Mouse (Mus musculus) ES-Bruce4 (cell line): ENCODE results near the gene Pitpnm2. TPM values are rescaled to one million over a fixed set of nuclear protein-coding genes. Genes with fewer than 3 reads are reported as not detected.

Experiments used
- H3K27ac ChIP-seq: 2 replicates; pipeline ENCODE4 v1.5.1; 2012; ENCODE audit warnings: low read length, inconsistent platforms; ENCODE audit not compliant: insufficient read depth
- H3K27me3 ChIP-seq: 2 replicates; pipeline ENCODE4 v1.6.1; 2012; ENCODE audit warnings: mild to moderate bottlenecking, low read length, inconsistent platforms; ENCODE audit not compliant: control insufficient read depth, poor library complexity, insufficient read depth, severe bottlenecking
- H3K36me3 ChIP-seq: 2 replicates; pipeline ENCODE4 v1.6.1; 2012; ENCODE audit warnings: inconsistent platforms, mild to moderate bottlenecking, low read length, moderate library complexity; ENCODE audit not compliant: control insufficient read depth, poor library complexity, insufficient read depth, severe bottlenecking
- H3K4me1 ChIP-seq: one replicate; pipeline ENCODE4 v1.8.1; 2011; ENCODE audit warnings: low read length; ENCODE audit not compliant: control insufficient read depth, insufficient read depth
- H3K4me3 ChIP-seq: 2 replicates; pipeline ENCODE4 v1.5.1; 2011; ENCODE audit warnings: low read depth, mild to moderate bottlenecking, low read length
- H3K9ac ChIP-seq: 2 replicates; pipeline ENCODE4 v1.6.1; 2012; ENCODE audit warnings: low read depth, mild to moderate bottlenecking, inconsistent platforms; ENCODE audit not compliant: poor library complexity, severe bottlenecking
- H3K9me3 ChIP-seq: replicated peaks from 2 replicates; pipeline ENCODE4 v1.6.1; 2012; ENCODE audit warnings: mild to moderate bottlenecking, low read length, inconsistent platforms; ENCODE audit not compliant: control insufficient read depth, poor library complexity, insufficient read depth, severe bottlenecking
- CTCF ChIP-seq: IDR thresholded peaks from one replicate; pipeline ENCODE4 v1.8.1; 2011; ENCODE audit warnings: low read depth, low read length
- EP300 ChIP-seq: IDR thresholded peaks from 2 replicates; pipeline ENCODE4 v1.6.1; 2011; ENCODE audit warnings: low read depth, low read length; ENCODE audit not compliant: insufficient read depth
- POLR2A ChIP-seq: IDR thresholded peaks from one replicate; pipeline ENCODE4 v1.8.1; 2011; ENCODE audit warnings: low read length; ENCODE audit not compliant: insufficient read depth
- polyA plus RNA-seq: library from polyadenylated mRNA; stranded (reverse); fragments of >200 nt; gene quantifications from 2 replicates; pipeline ENCODE4 v1.2.4, GENCODE M21; 2011; ENCODE audit warnings: low read depth; ENCODE audit not compliant: missing spikeins, insufficient read depth, insufficient read length

The Pitpnm2 gene
- polyA plus RNA-seq, 1 experiment: 13.1 TPM

DNA sequence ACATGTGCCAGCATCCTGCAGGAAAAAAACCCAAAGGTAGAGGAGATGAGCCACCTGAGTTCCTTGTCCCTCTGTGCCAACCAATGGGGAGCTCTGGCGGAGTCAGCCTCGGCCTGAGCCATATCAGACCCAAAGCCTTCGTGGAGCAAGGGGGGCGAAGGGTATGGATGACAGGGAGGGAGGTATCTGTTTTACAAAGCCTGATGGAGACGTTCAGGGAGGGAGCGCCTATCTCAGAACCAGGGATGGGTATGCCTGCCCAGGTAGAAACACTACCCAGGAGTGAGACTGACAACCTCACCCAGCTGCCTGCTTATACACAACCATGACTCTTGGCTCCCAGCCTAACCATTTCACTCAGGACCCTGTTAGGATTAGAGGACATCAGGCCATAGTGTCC is 33.2 kb downstream of the Pitpnm2 start:
- Histone ChIP-seq H3K27ac (no peak overlapping the region), H3K36me3 (no peaks in the 10 kb centered on the region), H3K9me3 (no peaks in the 10 kb centered on the region), H3K4me3 (no peak overlapping the region), H3K27me3 (no peaks in the 10 kb centered on the region), H3K9ac (no peak overlapping the region), H3K4me1 (no peaks in the 10 kb centered on the region)
- TF ChIP-seq CTCF (no peak), EP300 (no peak), POLR2A (no peak)

DNA sequence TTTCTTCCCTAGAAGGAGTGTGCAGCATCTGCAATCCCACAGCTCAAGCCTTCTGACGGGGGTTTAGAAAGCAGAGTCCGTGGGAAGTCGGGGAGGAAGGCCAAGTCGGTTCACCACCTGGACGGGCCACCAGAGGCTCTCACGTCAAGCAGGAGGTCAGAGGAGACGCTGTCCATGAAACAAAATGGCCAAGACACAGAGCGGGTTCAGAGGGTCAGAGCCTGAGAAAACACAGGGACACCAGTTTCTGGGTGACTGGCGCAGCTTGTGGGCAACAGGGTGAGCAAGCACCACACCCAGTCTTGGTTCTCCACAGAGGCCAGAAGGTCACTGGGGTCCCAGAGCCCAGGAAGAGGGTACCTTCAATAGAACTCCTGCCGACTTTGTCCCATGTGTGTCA is 33.9 kb downstream of the Pitpnm2 start:
- TF ChIP-seq POLR2A: no peak
- Histone ChIP-seq H3K9me3 (no peaks in the 10 kb centered on the region), H3K4me1 (no peaks in the 10 kb centered on the region), H3K27me3 (no peaks in the 10 kb centered on the region), H3K36me3 (no peaks in the 10 kb centered on the region), H3K27ac (no peak overlapping the region), H3K9ac (no peak overlapping the region), H3K4me3 (no peak overlapping the region)

DNA sequence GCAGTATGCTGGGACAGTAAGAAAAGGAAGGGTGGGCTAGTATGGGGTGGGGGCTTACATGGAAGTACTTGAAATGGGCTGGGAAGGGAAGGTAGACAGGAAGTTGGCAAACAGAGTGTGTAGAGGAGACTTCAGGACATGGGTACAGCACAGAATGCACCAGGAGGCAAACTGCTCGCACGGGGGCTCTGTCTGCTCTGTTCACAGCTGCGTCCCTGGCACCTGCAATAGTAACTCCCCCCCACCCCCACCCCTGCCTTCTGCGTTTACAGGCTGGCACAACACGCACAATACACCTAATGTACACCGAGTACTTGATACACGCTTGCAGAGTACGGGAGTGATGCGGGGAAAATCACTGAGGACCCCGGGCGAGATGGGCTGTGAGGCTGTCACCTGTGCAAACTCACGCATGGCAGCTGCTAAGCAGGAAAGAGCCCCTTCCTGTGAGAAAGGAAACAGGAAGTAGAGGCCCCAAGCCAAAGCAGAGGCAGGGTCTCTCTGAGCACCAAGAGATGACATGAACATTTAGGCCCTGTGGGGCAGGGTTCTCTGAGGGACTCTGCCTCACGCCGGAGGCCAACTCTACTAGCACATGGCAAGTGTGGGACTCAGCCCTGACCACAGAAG is 34.9 kb downstream of the Pitpnm2 start:
- no peak overlapping the region for H3K4me3 ChIP-seq
- H3K9ac ChIP-seq: no peak overlapping the region
- H3K36me3 ChIP-seq: no peaks in the 10 kb centered on the region
- no peaks in the 10 kb centered on the region for H3K4me1 ChIP-seq
- H3K27ac ChIP-seq: no peak overlapping the region
- H3K27me3 ChIP-seq: no peaks in the 10 kb centered on the region
- H3K9me3 ChIP-seq: no peaks in the 10 kb centered on the region
- no peak for TF ChIP-seq POLR2A
- TF ChIP-seq CTCF: no peak

DNA sequence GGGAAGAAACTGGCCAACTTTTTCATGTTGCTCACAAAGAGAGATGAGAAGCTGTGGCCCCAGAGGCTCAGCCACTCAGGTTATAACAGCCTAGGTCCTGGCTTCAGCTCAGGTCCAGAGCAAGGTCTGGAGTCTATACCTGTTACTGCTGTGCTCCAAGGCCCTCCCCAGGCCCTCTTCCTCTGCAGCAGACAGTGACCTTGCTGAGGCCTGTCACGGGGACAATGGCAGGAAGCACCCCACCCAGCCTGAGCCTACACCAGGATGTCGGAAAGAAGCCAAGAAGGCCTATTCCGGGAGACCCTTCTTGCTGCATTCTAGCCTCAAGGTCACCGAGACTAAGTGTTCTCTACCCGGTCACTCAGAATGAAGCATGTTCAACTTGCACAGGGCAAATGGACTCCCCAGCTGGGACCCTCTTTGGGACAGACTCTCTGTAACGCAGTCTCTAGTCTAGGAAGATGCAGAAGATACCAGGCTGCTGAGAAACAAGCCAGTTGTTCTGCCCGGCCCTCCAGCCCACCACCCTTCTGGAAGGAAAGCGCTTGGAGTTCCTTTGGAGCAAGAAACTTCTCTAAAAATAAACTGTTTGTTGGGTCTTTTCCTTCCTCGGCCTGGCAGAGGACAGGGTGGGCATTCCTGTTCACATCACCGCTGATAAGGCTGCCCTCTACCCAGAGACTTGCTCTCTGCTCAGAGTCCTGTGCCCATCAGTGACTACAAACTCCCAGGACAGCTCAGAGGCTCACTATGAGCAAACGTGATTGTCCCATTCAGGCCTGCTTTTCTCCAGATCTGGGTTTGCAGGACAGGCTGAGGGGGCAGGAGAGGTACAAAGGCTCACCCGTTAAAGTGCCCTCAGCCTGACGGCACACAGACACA is 35.7 kb downstream of the Pitpnm2 start:
- Histone ChIP-seq H3K9ac (no peak overlapping the region), H3K27me3 (no peaks in the 10 kb centered on the region), H3K36me3 (no peaks in the 10 kb centered on the region), H3K27ac (no peak overlapping the region), H3K9me3 (no peaks in the 10 kb centered on the region), H3K4me3 (no peak overlapping the region), H3K4me1 (no peaks in the 10 kb centered on the region)
- TF ChIP-seq POLR2A (no peak), EP300 (peak; percentile 30; the same call in 1 of the 2 replicates)

DNA sequence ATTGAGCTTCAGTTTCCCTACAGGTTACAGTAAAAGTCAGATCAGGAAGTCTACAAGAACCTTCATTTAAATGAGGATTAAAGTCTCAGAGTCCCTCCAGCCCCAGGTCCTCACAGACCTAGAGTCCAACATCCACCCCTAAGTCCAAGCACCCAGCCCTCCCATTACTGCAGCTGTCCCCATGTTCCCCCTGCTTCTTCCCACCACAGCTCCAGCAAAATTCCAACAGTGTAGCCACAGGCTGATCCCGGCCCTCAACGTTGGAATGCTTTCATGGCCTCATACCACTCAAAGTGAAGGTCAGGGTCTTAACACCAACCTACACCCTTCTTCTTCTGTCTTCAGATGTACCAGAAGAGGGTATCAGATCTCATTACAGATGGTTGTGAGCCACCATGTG is 37.9 kb downstream of the Pitpnm2 start:
- Histone ChIP-seq H3K27me3 (no peaks in the 10 kb centered on the region), H3K4me1 (peaks cover 4% of the 10 kb centered on the region), H3K9me3 (no peaks in the 10 kb centered on the region), H3K27ac (no peak overlapping the region), H3K9ac (no peak overlapping the region), H3K36me3 (no peaks in the 10 kb centered on the region), H3K4me3 (no peak overlapping the region)
- TF ChIP-seq CTCF: no peak

DNA sequence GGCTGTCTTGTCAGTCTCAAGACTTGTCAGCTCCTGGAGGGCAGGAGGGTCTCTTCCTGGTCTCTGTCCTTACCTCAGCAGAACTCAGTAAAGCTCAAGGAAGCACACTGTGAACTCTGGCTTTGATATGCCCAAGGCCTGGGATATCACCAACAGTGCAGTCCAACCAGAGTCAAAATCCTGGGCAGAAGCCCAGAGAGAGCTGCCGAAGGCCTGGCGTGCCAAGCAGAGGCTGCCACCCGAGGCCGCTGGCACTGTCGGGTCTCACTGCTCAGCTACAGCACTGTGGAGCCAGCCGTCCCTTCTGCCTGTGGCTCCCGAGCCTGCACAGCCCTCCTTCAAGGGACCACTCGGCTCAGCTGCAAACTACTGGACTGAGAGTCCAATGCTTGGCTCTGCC is 38.3 kb downstream of the Pitpnm2 start:
- Histone ChIP-seq H3K9ac (no peak overlapping the region), H3K36me3 (no peaks in the 10 kb centered on the region), H3K9me3 (no peaks in the 10 kb centered on the region), H3K27ac (no peak overlapping the region), H3K27me3 (no peaks in the 10 kb centered on the region), H3K4me1 (peaks cover 4% of the 10 kb centered on the region), H3K4me3 (no peak overlapping the region)
- no peak for TF ChIP-seq CTCF
- TF ChIP-seq EP300: no peak
- no peak for TF ChIP-seq POLR2A
